Mouse (Mus musculus): ENCODE results near the gene Ankrd13b. TPM values are rescaled to one million over a fixed set of nuclear protein-coding genes. Genes with fewer than 3 reads are reported as not detected.

Gene Ankrd13b
- polyA plus RNA-seq, 1 experiment from 2014 or later, result 38.4 TPM

DNA sequence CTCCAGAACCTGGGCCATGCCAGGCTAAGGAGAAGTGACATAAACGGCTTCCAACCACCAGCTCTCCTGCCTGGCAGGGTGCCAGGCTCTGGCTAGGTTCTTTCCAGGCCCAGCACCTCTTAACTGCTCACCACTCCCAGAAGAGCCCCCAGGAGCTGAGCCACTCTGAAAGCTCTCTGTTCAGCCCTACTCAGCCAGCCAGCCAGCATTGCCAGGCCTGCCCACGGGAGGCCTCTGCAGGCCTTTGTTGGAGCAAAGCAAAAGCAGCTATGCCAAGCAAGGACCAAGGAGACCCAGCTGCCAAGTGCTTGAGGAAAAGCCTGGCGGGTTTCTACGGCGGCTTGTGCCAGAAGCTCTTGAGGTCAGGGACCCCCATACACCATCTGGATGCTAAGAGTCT, 2.7 kb downstream of the Ankrd13b start:
- H3K9me3 ChIP-seq (ENCODE audit: control insufficient read depth, low read length), result no peaks in the 10 kb centered on the region
- peak overlapping the region; percentile 71 for H3K4me3 ChIP-seq (replicated peaks; ENCODE audit: low read length)
- ATAC-seq, result peak; percentile 26; the same call in 1 of the 2 replicates
- H3K4me1 ChIP-seq (replicated peaks; ENCODE audit: control insufficient read depth, insufficient read depth, low read length), result peaks cover 69% of the 10 kb centered on the region
- H3K36me3 ChIP-seq (ENCODE audit: control insufficient read depth, insufficient read depth), result no peaks in the 10 kb centered on the region
- H3K27me3 ChIP-seq (replicated peaks; ENCODE audit: control insufficient read depth, insufficient read depth, low read length), result no peaks in the 10 kb centered on the region
- H3K4me2 ChIP-seq (ENCODE audit: low read length), result peak overlapping the region; percentile 94
- peak overlapping the region; percentile 73 for H3K27ac ChIP-seq (ENCODE audit: low read length)
- H3K9ac ChIP-seq (replicated peaks; ENCODE audit: low read depth, low read length), result peak overlapping the region; percentile 35
- WGBS, result 19% methylated on average over 5 of the region's 5 CpGs

DNA sequence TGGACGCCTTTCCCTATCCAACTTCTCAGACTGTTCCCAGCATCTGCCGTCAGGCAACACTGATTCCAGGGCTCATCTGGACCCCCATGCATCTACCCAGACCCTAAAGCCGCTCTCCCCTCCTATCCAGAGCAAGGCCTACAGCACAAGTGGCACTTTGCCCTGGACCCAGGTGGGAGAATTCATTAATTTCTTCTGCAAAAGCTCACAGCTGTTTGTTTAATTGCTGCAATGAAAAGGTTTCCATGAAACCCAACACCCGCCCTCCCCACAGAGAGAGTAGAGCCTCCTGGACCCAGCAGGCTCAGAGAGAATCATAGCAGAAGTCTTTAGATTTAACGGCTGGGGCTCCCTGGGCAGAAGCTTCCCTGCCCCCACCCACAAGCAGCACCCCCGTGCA, 4.2 kb downstream of the Ankrd13b start:
- Histone ChIP-seq H3K9me3 (ENCODE audit: control insufficient read depth, low read length) (no peaks in the 10 kb centered on the region), H3K9ac (replicated peaks; ENCODE audit: low read depth, low read length) (no peak overlapping the region), H3K27me3 (replicated peaks; ENCODE audit: control insufficient read depth, insufficient read depth, low read length) (no peaks in the 10 kb centered on the region), H3K4me3 (replicated peaks; ENCODE audit: low read length) (no peak overlapping the region), H3K36me3 (ENCODE audit: control insufficient read depth, insufficient read depth) (no peaks in the 10 kb centered on the region), H3K4me2 (ENCODE audit: low read length) (peak overlapping the region; percentile 4; the same call in 1 of the 2 replicates), H3K4me1 (replicated peaks; ENCODE audit: control insufficient read depth, insufficient read depth, low read length) (peaks cover 61% of the 10 kb centered on the region), H3K27ac (ENCODE audit: low read length) (0 out of 2 replicates have a peak overlapping the region, but pooled peaks have one; percentile 8)
- WGBS, result 26% methylated on average over 6 of the region's 6 CpGs
- ATAC-seq, result no peak

DNA sequence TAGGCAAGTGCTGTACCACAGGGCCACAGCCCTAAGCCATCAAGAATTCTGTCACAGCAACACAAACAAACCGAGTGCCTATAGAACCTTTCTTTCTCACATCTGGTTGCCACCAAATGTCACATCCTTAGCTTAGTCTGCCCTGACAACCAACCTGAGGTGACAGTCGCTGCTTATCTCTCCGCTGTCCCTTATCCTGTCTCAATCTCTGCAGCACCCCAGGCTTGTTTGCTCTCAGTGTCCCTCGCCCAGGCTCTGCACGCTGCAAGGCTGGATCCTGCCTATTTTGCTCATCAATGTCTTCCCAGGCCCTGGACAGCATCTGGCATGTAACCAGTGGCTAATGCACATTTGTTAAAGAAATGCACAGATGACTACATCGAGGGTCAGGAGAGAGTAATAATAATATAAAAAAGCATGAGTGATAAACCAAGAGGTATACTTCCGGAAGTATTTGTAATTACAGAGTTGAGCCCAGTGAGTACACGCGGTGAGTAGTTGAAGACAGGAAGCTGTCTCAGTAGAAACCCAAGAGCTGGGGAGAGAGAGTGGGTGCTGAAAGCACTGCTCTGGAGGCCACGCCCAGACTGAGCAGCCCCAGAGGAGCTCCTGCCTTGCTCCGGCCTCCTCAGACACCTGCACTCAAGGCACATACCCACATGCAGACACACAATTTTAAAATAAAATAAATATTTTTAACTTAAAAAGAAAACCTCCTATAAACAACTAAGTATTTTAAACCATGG, 5.8 kb downstream of the Ankrd13b start:
- H3K9ac ChIP-seq (replicated peaks; ENCODE audit: low read depth, low read length), result no peak overlapping the region
- 84% methylated on average over 11 of the region's 11 CpGs for WGBS

DNA sequence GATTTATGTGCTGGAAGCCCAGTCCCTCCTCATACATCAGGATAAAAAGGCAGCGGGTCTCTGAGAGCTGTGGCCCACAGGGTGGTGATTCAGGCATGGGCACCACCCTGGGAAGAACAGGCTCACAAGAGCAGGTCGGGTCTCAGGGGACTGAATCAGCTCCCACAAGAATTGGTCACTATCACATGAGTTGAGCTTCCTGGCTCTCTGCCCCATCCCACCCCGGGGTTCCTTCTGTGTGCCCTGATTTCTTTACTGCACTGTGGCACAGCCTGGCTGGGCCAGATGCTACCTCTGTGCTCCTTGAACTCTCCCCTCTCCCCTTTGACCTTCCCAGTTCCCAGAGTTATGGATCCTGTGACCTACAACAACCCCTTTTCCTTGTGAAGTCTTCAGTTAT, 6.4 kb downstream of the Ankrd13b start:
- H3K4me1 ChIP-seq (replicated peaks; ENCODE audit: control insufficient read depth, insufficient read depth, low read length), result peaks cover 53% of the 10 kb centered on the region

More for the DNA sequence above, 5.8 kb downstream of the Ankrd13b start:
- Histone ChIP-seq H3K4me3 (replicated peaks; ENCODE audit: low read length) (no peak overlapping the region), H3K27me3 (replicated peaks; ENCODE audit: control insufficient read depth, insufficient read depth, low read length) (no peaks in the 10 kb centered on the region), H3K4me1 (replicated peaks; ENCODE audit: control insufficient read depth, insufficient read depth, low read length) (peaks cover 58% of the 10 kb centered on the region), H3K9me3 (ENCODE audit: control insufficient read depth, low read length) (no peaks in the 10 kb centered on the region), H3K27ac (ENCODE audit: low read length) (no peak overlapping the region), H3K4me2 (ENCODE audit: low read length) (no peak overlapping the region), H3K36me3 (ENCODE audit: control insufficient read depth, insufficient read depth) (no peaks in the 10 kb centered on the region)
- ATAC-seq, result no peak

DNA sequence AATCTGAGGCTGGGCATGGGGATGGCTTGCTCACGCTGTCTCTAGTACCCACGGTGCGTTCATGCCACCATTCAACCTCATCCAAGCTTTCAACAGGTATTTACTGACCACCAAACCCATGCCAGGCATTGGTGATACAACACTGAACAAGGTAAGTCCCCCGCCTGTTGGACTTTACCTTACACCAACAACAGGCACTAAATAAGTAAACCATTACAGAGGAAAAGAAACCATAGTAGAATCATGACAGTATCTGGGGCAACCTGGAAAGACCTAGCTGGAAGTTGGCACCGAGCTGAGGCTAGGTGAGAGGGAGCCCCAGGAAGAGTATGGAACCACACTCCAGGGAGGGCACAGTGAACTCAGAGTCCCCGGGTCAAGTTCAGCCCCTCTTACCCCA, 12.6 kb downstream of the Ankrd13b start:
- Histone ChIP-seq H3K27ac (ENCODE audit: low read length) (no peak overlapping the region), H3K4me1 (replicated peaks; ENCODE audit: control insufficient read depth, insufficient read depth, low read length) (peaks cover 5% of the 10 kb centered on the region; the same call in 1 of the 2 replicates), H3K27me3 (replicated peaks; ENCODE audit: control insufficient read depth, insufficient read depth, low read length) (no peaks in the 10 kb centered on the region), H3K36me3 (ENCODE audit: control insufficient read depth, insufficient read depth) (peaks cover 19% of the 10 kb centered on the region), H3K9ac (replicated peaks; ENCODE audit: low read depth, low read length) (no peak overlapping the region), H3K4me2 (ENCODE audit: low read length) (no peak overlapping the region), H3K4me3 (replicated peaks; ENCODE audit: low read length) (no peak overlapping the region), H3K9me3 (ENCODE audit: control insufficient read depth, low read length) (no peaks in the 10 kb centered on the region)
- 94% methylated on average over 6 of the region's 6 CpGs for WGBS
- no peak for ATAC-seq

More for the DNA sequence above, 6.4 kb downstream of the Ankrd13b start:
- Histone ChIP-seq H3K9ac (replicated peaks; ENCODE audit: low read depth, low read length) (no peak overlapping the region), H3K27me3 (replicated peaks; ENCODE audit: control insufficient read depth, insufficient read depth, low read length) (no peaks in the 10 kb centered on the region), H3K27ac (ENCODE audit: low read length) (no peak overlapping the region), H3K36me3 (ENCODE audit: control insufficient read depth, insufficient read depth) (no peaks in the 10 kb centered on the region), H3K9me3 (ENCODE audit: control insufficient read depth, low read length) (no peaks in the 10 kb centered on the region), H3K4me3 (replicated peaks; ENCODE audit: low read length) (no peak overlapping the region), H3K4me2 (ENCODE audit: low read length) (no peak overlapping the region)
- no peak for ATAC-seq
- 85% methylated on average over 3 of the region's 3 CpGs for WGBS

DNA sequence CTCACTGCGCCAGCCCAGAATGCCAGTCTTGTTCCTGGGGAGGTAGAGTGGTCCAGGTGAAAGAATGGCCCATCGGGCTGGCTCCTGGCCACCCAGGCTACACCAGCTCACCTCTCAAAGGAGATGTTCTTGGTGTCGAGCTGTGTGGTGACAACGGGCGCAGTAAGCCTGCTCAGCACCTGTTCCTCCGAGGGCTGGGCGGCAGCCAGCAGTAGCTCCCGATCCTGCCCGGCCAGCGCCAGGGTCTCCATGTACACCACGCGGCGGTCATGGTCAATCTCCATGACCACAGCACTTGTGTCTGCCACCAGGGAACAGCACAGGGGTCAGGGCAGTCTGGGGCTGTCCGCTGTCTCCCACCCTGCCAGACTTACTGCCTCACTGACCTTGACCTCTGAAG, 13.3 kb downstream of the Ankrd13b start:
- Histone ChIP-seq H3K36me3 (ENCODE audit: control insufficient read depth, insufficient read depth) (peaks cover 24% of the 10 kb centered on the region), H3K4me2 (ENCODE audit: low read length) (no peak overlapping the region), H3K27me3 (replicated peaks; ENCODE audit: control insufficient read depth, insufficient read depth, low read length) (no peaks in the 10 kb centered on the region), H3K4me3 (replicated peaks; ENCODE audit: low read length) (no peak overlapping the region), H3K27ac (ENCODE audit: low read length) (no peak overlapping the region), H3K4me1 (replicated peaks; ENCODE audit: control insufficient read depth, insufficient read depth, low read length) (peaks cover under 1% of the 10 kb centered on the region; the same call in 1 of the 2 replicates), H3K9me3 (ENCODE audit: control insufficient read depth, low read length) (no peaks in the 10 kb centered on the region), H3K9ac (replicated peaks; ENCODE audit: low read depth, low read length) (no peak overlapping the region)
- 94% methylated on average over 14 of the region's 14 CpGs for WGBS
- ATAC-seq, result no peak

DNA sequence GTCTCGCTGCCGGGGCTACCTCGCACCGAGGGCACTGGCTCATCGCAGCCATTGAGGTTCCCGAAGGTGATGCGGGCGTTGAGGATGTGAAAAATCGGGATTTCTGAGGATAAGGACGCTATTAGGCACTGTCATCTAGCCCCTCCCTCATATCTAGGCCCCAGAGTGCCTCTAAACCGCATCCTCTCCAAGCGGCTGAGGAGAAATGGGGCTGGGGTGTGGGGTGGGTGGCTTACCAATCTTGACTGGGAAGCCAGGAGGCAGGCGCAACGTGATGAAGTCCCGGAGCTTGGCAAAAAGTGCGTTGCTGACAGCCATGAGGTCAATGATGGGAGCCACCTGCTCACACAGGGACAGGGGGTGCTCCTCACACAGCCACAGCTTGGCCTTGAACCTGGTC, 16.7 kb downstream of the Ankrd13b start:
- H3K4me2 ChIP-seq (ENCODE audit: low read length), result no peak overlapping the region
- H3K27ac ChIP-seq (ENCODE audit: low read length), result no peak overlapping the region
- H3K27me3 ChIP-seq (replicated peaks; ENCODE audit: control insufficient read depth, insufficient read depth, low read length), result peaks cover 1% of the 10 kb centered on the region
- no peak overlapping the region for H3K9ac ChIP-seq (replicated peaks; ENCODE audit: low read depth, low read length)
- H3K36me3 ChIP-seq (ENCODE audit: control insufficient read depth, insufficient read depth), result peaks cover 30% of the 10 kb centered on the region
- no peaks in the 10 kb centered on the region for H3K9me3 ChIP-seq (ENCODE audit: control insufficient read depth, low read length)
- peaks cover 2% of the 10 kb centered on the region; the same call in 1 of the 2 replicates for H3K4me1 ChIP-seq (replicated peaks; ENCODE audit: control insufficient read depth, insufficient read depth, low read length)
- no peak for ATAC-seq
- 93% methylated on average over 16 of the region's 16 CpGs for WGBS
- H3K4me3 ChIP-seq (replicated peaks; ENCODE audit: low read length), result no peak overlapping the region

DNA sequence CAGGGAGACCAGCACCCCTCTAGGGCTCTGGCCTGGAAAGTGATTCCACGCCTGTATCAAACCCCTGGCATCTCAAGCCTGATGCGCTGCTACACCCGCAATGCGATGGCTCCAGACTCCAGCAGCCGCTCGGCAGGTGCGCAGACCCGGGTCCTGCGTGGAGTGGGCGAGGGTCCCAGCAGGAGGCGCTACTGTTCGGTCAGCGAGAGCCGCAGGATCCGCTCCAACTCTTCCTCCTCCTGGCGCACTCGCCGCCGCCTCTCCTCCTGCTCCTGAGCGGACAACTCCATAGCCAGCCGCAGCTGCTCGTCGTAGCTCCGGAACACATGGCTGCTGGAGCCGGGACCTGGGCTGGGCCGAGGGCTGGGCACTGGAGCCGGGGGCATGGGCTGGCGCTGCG, 18.1 kb downstream of the Ankrd13b start:
- Histone ChIP-seq H3K4me2 (ENCODE audit: low read length) (no peak overlapping the region), H3K9ac (replicated peaks; ENCODE audit: low read depth, low read length) (no peak overlapping the region), H3K9me3 (ENCODE audit: control insufficient read depth, low read length) (no peaks in the 10 kb centered on the region), H3K4me3 (replicated peaks; ENCODE audit: low read length) (no peak overlapping the region), H3K27me3 (replicated peaks; ENCODE audit: control insufficient read depth, insufficient read depth, low read length) (peaks cover 13% of the 10 kb centered on the region), H3K27ac (ENCODE audit: low read length) (no peak overlapping the region), H3K36me3 (ENCODE audit: control insufficient read depth, insufficient read depth) (peaks cover 28% of the 10 kb centered on the region), H3K4me1 (replicated peaks; ENCODE audit: control insufficient read depth, insufficient read depth, low read length) (peaks cover 8% of the 10 kb centered on the region)
- WGBS, result 72% methylated on average over 29 of the region's 29 CpGs
- no peak for ATAC-seq

DNA sequence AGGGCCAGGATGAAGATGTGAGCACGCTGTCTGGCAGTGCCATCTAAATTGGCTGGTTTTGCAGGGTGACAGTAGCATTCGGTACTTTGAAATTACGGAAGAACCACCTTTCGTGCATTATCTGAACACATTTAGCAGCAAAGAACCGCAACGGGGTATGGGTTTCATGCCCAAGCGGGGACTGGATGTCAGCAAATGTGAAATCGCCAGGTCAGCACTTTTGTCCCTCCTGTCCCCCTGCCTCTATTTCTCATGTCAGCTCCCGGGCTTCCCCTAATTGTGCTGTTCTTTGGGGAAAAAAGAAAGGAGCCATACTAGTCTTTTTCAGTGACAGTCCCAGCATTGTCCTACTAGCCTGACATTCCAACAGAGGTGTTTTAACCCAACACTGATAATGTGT, 21.1 kb downstream of the Ankrd13b start:
- WGBS, result 78% methylated on average over 9 of the region's 9 CpGs
- Histone ChIP-seq H3K4me3 (replicated peaks; ENCODE audit: low read length) (no peak overlapping the region), H3K36me3 (ENCODE audit: control insufficient read depth, insufficient read depth) (peaks cover 19% of the 10 kb centered on the region), H3K27me3 (replicated peaks; ENCODE audit: control insufficient read depth, insufficient read depth, low read length) (peaks cover 33% of the 10 kb centered on the region), H3K4me2 (ENCODE audit: low read length) (no peak overlapping the region), H3K4me1 (replicated peaks; ENCODE audit: control insufficient read depth, insufficient read depth, low read length) (peaks cover 8% of the 10 kb centered on the region), H3K27ac (ENCODE audit: low read length) (no peak overlapping the region), H3K9me3 (ENCODE audit: control insufficient read depth, low read length) (no peaks in the 10 kb centered on the region), H3K9ac (replicated peaks; ENCODE audit: low read depth, low read length) (no peak overlapping the region)
- ATAC-seq, result no peak
